Mouse (Mus musculus) CH12.LX (cell line): ENCODE measurements around the gene Cbl. TPM values are rescaled to one million over a fixed set of nuclear protein-coding genes. Genes with fewer than 3 reads are reported as not detected.

Experiments
- DNase-seq: peaks from one replicate; pipeline ENCODE4 v3.0.0-alpha.2; 2013; ENCODE audit errors: extremely low read depth
- H3K27ac ChIP-seq: 2 replicates; pipeline ENCODE4 v1.5.1; 2012; ENCODE audit warnings: low read depth, mild to moderate bottlenecking, control low read depth, moderate library complexity; ENCODE audit not compliant: insufficient read depth
- H3K27me3 ChIP-seq: replicated peaks from 2 replicates; pipeline ENCODE3; 2012; ENCODE audit warnings: inconsistent platforms
- H3K36me3 ChIP-seq, 2 experiments: replicated peaks in 1 of 2; 2 replicates each; pipeline versions ENCODE3 to v1.6.1; 2012; ENCODE audit warnings: inconsistent platforms in 1 of 2, low read length in 1 of 2, mild to moderate bottlenecking in 1 of 2, mixed read lengths in 1 of 2, moderate library complexity in 1 of 2; ENCODE audit not compliant: control insufficient read depth in 1 of 2, insufficient read depth in 1 of 2
- H3K4me1 ChIP-seq, 2 experiments: 2 replicates each; pipeline ENCODE4 v1.6.1; 2012; ENCODE audit warnings: inconsistent platforms in 1 of 2, moderate library complexity in 1 of 2; ENCODE audit not compliant: insufficient read depth in 2 of 2, control insufficient read depth in 1 of 2
- H3K4me2 ChIP-seq: 2 replicates; pipeline ENCODE4 v1.6.1; 2012; ENCODE audit warnings: low read depth, mild to moderate bottlenecking, control low read depth; ENCODE audit not compliant: poor library complexity, insufficient read depth, severe bottlenecking
- H3K4me3 ChIP-seq, 3 experiments: fragments of 150-350 bp in 1 of 3; sonication (generic) in 1 of 3; replicated peaks in 1 of 3; 2 replicates each; pipeline versions ENCODE3 to v1.5.1; 2011 to 2012; ENCODE audit warnings: low read depth in 2 of 3, low read length in 2 of 3, mild to moderate bottlenecking in 2 of 3, moderate library complexity in 2 of 3, control low read depth in 1 of 3, improper control_type of control experiment in 1 of 3, inconsistent platforms in 1 of 3, mixed read lengths in 1 of 3; ENCODE audit not compliant: poor library complexity in 1 of 3
- H3K79me2 ChIP-seq: replicated peaks from 2 replicates; pipeline ENCODE4 v1.6.1; 2012; ENCODE audit warnings: mild to moderate bottlenecking, moderate library complexity; ENCODE audit not compliant: control insufficient read depth, poor library complexity, insufficient read depth, severe bottlenecking; ENCODE audit errors: extremely low read depth
- H3K9ac ChIP-seq: 2 replicates; pipeline ENCODE4 v1.6.1; 2012; ENCODE audit warnings: low read depth, mild to moderate bottlenecking, control low read depth, moderate library complexity; ENCODE audit not compliant: insufficient read depth
- H3K9me3 ChIP-seq: replicated peaks from 2 replicates; pipeline ENCODE3; 2012; ENCODE audit warnings: low read length, inconsistent platforms, mixed read lengths
- BHLHE40 ChIP-seq: IDR thresholded peaks from 2 replicates; pipeline ENCODE4 v1.6.1; 2011; ENCODE audit warnings: mild to moderate bottlenecking, low read depth, low read length, improper control_type of control experiment
- CHD1 ChIP-seq: IDR thresholded peaks from 2 replicates; pipeline ENCODE4 v1.6.1; 2012; ENCODE audit warnings: low read depth, low read length, improper control_type of control experiment, inconsistent platforms
- CHD2 ChIP-seq: IDR thresholded peaks from 2 replicates; pipeline ENCODE4 v1.6.1; 2011; ENCODE audit warnings: low read length, improper control_type of control experiment
- E2F4 ChIP-seq: IDR thresholded peaks from 2 replicates; pipeline ENCODE4 v1.6.1; 2011; ENCODE audit warnings: low read depth, low read length, improper control_type of control experiment; ENCODE audit not compliant: insufficient replicate concordance
- EP300 ChIP-seq: IDR thresholded peaks from 2 replicates; pipeline ENCODE4 v1.6.1; 2011; ENCODE audit warnings: low read length, improper control_type of control experiment
- JUN ChIP-seq: IDR thresholded peaks from 2 replicates; pipeline ENCODE4 v1.6.1; 2011; ENCODE audit warnings: low read depth, mild to moderate bottlenecking, low read length, improper control_type of control experiment, moderate library complexity; ENCODE audit not compliant: insufficient read depth
- JUND ChIP-seq: conservative IDR thresholded peaks from 2 replicates; pipeline ENCODE4 v1.6.1; 2011; ENCODE audit warnings: low read depth, low read length, improper control_type of control experiment
- KAT2A ChIP-seq: IDR thresholded peaks from 2 replicates; pipeline ENCODE4 v1.6.1; 2012; ENCODE audit warnings: low read length, improper control_type of control experiment, inconsistent platforms; ENCODE audit not compliant: insufficient replicate concordance
- MAFK ChIP-seq: IDR thresholded peaks from 2 replicates; pipeline ENCODE4 v1.6.1; 2011; ENCODE audit warnings: low read length, improper control_type of control experiment; ENCODE audit not compliant: insufficient replicate concordance
- MAZ ChIP-seq: IDR thresholded peaks from 2 replicates; pipeline ENCODE4 v1.6.1; 2012; ENCODE audit warnings: low read depth, mild to moderate bottlenecking, inconsistent platforms, low read length, improper control_type of control experiment, moderate library complexity
- MEF2A ChIP-seq: IDR thresholded peaks from 2 replicates; pipeline ENCODE4 v1.6.1; 2014; ENCODE audit warnings: low read depth, mild to moderate bottlenecking, inconsistent platforms, low read length, improper control_type of control experiment, borderline replicate concordance
- NELFE ChIP-seq: IDR thresholded peaks from 2 replicates; pipeline ENCODE4 v1.6.1; 2011; ENCODE audit warnings: low read depth, low read length, improper control_type of control experiment
- NRF1 ChIP-seq: IDR thresholded peaks from 2 replicates; pipeline ENCODE4 v1.6.1; 2014; ENCODE audit warnings: low read depth, mild to moderate bottlenecking, inconsistent platforms, low read length, improper control_type of control experiment, moderate library complexity
- SIN3A ChIP-seq: IDR thresholded peaks from 2 replicates; pipeline ENCODE4 v1.6.1; 2012; ENCODE audit warnings: low read length, improper control_type of control experiment, inconsistent platforms
- TCF12 ChIP-seq: IDR thresholded peaks from 2 replicates; pipeline ENCODE4 v1.6.1; 2014; ENCODE audit warnings: low read depth, mild to moderate bottlenecking, inconsistent platforms, low read length, improper control_type of control experiment
- UBTF ChIP-seq: IDR thresholded peaks from 2 replicates; pipeline ENCODE4 v1.6.1; 2012; ENCODE audit warnings: low read depth, mild to moderate bottlenecking, inconsistent platforms, low read length, improper control_type of control experiment, moderate library complexity
- USF1 ChIP-seq: IDR thresholded peaks from 2 replicates; pipeline ENCODE4 v1.6.1; 2014; ENCODE audit warnings: low read depth, mild to moderate bottlenecking, inconsistent platforms, low read length, improper control_type of control experiment
- USF2 ChIP-seq: conservative IDR thresholded peaks from 2 replicates; pipeline ENCODE4 v1.6.1; 2011; ENCODE audit warnings: low read depth, low read length, improper control_type of control experiment
- ZC3H11A ChIP-seq: IDR thresholded peaks from 2 replicates; pipeline ENCODE4 v1.6.1; 2012; ENCODE audit warnings: low read depth, mild to moderate bottlenecking, inconsistent platforms, low read length, improper control_type of control experiment
- ZNF384 ChIP-seq: IDR thresholded peaks from 2 replicates; pipeline ENCODE4 v1.6.1; 2012; ENCODE audit warnings: low read depth, low read length, improper control_type of control experiment, inconsistent platforms
- dilution Hi-C: fragments of 300-500 bp; cut with MboI; formaldehyde crosslinking; loops from 2 replicates; pipeline ENCODE4 v1.14.3; 2020; ENCODE audit warnings: low sequenced_read_pairs; ENCODE audit not compliant: extremely low pct_unique_long_range_greater_than_20kb, extremely low pct_ligation_motif_present
- in situ Hi-C: fragments of 300-500 bp; cut with MboI; formaldehyde crosslinking; loops from 3 replicates; pipeline ENCODE4 v1.14.3; 2019; ENCODE audit warnings: low sequenced_read_pairs, low pct_ligation_motif_present, low pct_unique_long_range_greater_than_20kb, mixed read lengths
- polyA plus RNA-seq: library from polyadenylated mRNA; unstranded; fragments of >175 nt; gene quantifications from 2 replicates; pipeline ENCODE4 v1.2.1, GENCODE M21; 2012; ENCODE audit warnings: low read depth; ENCODE audit not compliant: insufficient read length
- total RNA-seq, 2 experiments: library from RNA; depleted of rRNA; stranded (reverse); fragments of 300-350 nt in 1 of 2; fragments of >200 nt in 1 of 2; gene quantifications; 2 replicates each; pipeline ENCODE4 v1.2.3; 2012 to 2014

Cbl gene
- total and polyA plus RNA-seq, 3 experiments: 8.3 to 39.0 (median 11.9) TPM

DNA sequence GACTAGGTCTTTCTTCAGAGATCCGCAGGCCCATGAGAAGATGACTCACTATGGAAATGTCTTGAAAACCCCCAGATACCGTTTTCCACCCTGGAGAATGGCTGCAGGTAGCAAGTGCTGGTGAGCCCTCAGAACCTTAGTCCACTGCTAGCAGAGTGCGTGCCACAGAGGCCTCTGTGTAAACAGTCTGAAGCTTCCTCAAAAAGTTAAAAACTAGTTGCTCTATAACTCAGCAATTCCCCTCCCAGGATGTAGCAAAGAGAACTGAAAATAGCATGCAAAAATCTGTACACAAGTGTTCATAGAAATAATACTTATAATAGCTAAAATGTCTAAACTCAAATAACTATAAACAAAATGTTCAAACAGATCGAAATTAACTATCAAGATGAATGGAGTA is 37.5 kb downstream of the Cbl start (continued):
- TF ChIP-seq KAT2A (no peak), SIN3A (no peak), EP300 (peak; percentile 79), MAFK (no peak), NRF1 (no peak), ZNF384 (no peak), ZC3H11A (no peak), MEF2A (peak; percentile 35; the same call in 1 of the 2 replicates), E2F4 (no peak), TCF12 (no peak)
- TF ChIP-seq, all 38 proteins: peak for 8

DNA sequence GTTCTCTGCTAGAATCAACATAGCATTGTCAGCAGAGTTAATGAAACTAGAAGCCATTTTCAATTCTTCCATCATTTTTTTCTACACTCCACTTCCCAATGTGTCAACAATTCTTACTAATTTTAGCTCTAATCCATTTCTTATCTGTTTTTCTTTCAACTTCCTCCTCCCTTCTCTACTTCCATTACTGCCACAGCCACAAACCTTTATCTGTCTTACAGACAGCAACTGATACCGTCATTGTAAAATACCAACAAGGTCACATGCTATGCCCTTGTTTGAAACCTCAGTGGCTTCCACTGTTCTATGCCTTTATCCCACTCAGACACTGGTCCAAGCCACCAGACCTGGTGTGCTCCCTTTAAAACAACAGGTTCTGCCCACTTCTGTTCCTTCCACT is 39.8 kb downstream of the Cbl start:
- DNase-seq: no peak
- TF ChIP-seq MEF2A (no peak), USF2 (no peak), E2F4 (no peak), ZC3H11A (no peak), JUN (no peak), NELFE (no peak), UBTF (no peak), BHLHE40 (no peak), CHD1 (no peak)
- TF ChIP-seq, all 38 proteins: peak for 0
- Histone ChIP-seq H3K9ac (no peak overlapping the region), H3K4me1 (peaks cover 13 to 55% of the 10 kb centered on the region in 2 experiments; a peak in 3 of 4 replicates), H3K4me2 (no peak overlapping the region), H3K9me3 (no peaks in the 10 kb centered on the region), H3K27me3 (no peaks in the 10 kb centered on the region), H3K79me2 (peaks cover 22% of the 10 kb centered on the region; the same call in 1 of the 2 replicates), H3K27ac (no peak overlapping the region), H3K36me3 (peaks cover 2 to 55% of the 10 kb centered on the region in 2 experiments), H3K4me3 (no peak overlapping the region)
- dilution Hi-C loops (no loop called here), in situ Hi-C loops (no loop called here)

DNA sequence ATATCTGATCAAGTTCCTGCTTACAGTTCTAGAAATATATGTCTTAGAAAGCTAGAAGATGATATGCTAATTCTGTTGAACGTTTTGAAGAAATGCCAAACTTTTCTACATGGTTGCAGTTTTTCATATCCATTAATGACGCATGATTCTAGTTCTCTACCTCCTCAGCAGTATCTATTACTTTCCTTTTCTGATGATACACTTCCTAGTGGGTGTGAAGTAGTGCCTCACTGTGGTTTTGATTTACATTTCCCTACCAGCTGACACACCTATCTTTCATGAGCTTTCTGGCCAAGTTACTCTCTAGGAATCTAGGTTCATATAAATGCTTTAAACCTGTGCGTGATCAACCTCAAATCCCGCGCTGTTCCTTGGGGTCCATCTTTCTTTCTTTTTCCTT is 41.1 kb downstream of the Cbl start:
- in situ Hi-C loops: no loop called here
- peaks cover under 1 to 51% of the 10 kb centered on the region in 2 experiments for H3K36me3 ChIP-seq

More for the DNA sequence above, 41.1 kb downstream of the Cbl start:
- Histone ChIP-seq H3K27me3 (no peaks in the 10 kb centered on the region), H3K4me1 (peaks cover 13 to 49% of the 10 kb centered on the region in 2 experiments; a peak in 3 of 4 replicates), H3K79me2 (peaks cover 22% of the 10 kb centered on the region; the same call in 1 of the 2 replicates), H3K9ac (no peak overlapping the region), H3K4me3 (no peak overlapping the region), H3K4me2 (no peak overlapping the region), H3K9me3 (no peaks in the 10 kb centered on the region), H3K27ac (no peak overlapping the region)
- dilution Hi-C loops: no loop called here
- TF ChIP-seq CHD2: no peak
- TF ChIP-seq CHD1: no peak
- TF ChIP-seq MAZ: no peak
- TF ChIP-seq KAT2A: no peak
- no peak for TF ChIP-seq USF2
- TF ChIP-seq JUND: no peak
- no peak for TF ChIP-seq ZC3H11A
- no peak for TF ChIP-seq UBTF
- TF ChIP-seq USF1: no peak
- no peak for DNase-seq
